Mouse (Mus musculus): ENCODE data around the gene Rapgef4.

Rapgef4 gene

GRCm38 (mm10) chr2:72082846-72083245 is 101.8 kb downstream of the Rapgef4 start:
- no peak for DNase-seq

DNA sequence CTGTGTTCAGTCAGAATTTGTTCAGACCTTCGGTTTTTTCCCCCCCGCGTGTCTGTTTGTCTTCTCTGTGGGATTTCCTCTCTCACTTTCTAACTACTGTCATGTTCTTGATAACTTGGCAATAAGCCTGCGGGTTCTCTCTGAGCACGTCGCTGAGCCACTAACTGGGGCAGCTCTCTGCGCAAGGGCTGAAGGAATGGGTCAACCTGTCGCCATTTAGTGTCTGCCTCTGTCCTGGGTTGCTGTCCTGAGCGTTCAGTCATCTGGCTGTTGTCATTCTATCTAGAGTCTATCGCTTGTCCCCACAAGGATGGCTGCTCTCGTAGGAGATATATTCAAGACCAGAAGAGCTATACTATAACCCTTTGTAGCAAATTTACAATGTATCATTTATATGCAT is 107.8 kb downstream of the Rapgef4 start:
- DNase-seq = peak; percentile 41

- no peak for DNase-seq
Observed at GRCm38 (mm10) chr2:72090061-72090460, 109.0 kb downstream of the Rapgef4 start.

DNA sequence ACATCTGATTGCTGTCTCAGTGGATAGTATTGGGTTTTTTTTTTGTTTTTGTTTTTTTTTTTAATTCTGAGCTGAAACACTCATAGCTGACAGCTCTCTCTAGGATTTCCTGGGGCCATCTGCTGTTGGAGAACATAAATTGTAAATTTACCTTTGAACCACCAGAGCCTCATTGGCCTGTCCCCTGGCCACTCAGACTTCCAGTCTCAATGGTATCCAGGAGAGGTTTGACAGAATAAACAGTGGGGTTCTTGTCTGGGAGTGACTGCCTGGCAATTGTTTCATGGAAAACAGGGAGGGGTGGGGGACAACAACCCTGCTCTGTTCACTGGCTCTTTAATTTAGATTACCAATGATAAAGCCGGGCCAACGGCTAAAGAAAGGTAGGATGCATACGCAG is 111.0 kb downstream of the Rapgef4 start:
- peak; percentile 48 for DNase-seq

- DNase-seq = no peak
Observed at GRCm38 (mm10) chr2:72093402-72094037, 112.5 kb downstream of the Rapgef4 start.

- DNase-seq = no peak
Observed at GRCm38 (mm10) chr2:72094038-72094437, 113.0 kb downstream of the Rapgef4 start.

DNA sequence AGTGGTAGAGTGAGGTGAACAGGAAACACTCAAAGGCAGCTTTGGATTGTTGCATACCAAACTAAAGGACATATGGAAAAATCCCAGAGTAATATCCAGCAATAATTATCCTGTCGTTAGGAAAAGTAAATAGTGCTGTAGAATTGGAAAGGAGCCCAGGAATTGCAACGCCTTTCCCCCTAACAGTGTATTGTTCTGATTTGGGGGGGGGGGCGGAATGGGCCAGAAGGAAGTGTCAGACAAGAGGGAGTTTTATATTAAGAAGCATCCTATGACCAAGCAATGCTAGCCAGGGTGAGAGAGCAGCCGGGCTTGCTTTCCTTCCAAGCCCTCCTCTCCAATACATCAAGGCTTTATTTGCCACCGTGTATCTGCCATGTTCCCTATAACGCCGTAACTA is 113.4 kb downstream of the Rapgef4 start:
- DNase-seq = no peak

GRCm38 (mm10) chr2:72095002-72095401 is 114.0 kb downstream of the Rapgef4 start:
- DNase-seq = no peak

DNA sequence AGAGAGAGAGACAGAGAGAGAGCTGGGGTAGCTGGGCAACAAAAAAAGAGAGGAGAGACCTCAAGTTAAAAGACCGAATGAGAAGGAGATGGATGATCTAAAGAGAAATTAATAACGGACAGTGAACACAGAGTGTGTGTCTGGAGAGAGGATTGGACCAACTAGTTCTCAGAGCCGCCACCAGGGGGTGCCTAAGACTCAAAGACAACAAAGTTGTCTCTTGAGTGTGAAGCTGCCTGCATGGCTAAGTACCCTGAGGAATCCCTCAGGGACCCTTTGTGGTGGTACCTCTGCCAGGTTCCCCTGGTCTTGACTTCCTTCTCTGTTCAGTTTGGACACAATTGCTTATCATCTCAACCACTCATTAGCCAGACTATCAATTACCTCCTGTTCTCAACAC is 115.3 kb downstream of the Rapgef4 start:
- DNase-seq = no peak

- DNase-seq = no peak
Observed at GRCm38 (mm10) chr2:72098366-72098765, 117.3 kb downstream of the Rapgef4 start.

DNA sequence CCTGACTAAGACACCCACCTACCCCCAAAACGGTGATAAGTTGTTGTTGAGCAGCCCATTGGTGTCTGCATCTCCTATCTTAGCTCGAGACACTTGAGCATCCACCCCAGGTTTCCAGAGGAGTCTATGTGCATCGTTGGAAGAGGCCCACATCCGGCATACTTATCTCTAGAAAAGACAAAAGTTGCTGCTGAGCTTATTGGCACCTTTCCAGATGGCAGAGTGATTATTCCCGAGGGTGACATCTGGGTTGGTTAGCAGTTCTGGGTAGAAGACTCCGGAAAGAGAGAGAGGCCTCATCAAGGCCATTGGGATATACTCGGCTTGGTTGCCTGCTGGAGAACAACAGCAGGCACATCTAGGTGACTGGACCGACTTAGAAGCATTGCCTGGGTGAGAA is 123.6 kb downstream of the Rapgef4 start:
- no peak for DNase-seq

DNA sequence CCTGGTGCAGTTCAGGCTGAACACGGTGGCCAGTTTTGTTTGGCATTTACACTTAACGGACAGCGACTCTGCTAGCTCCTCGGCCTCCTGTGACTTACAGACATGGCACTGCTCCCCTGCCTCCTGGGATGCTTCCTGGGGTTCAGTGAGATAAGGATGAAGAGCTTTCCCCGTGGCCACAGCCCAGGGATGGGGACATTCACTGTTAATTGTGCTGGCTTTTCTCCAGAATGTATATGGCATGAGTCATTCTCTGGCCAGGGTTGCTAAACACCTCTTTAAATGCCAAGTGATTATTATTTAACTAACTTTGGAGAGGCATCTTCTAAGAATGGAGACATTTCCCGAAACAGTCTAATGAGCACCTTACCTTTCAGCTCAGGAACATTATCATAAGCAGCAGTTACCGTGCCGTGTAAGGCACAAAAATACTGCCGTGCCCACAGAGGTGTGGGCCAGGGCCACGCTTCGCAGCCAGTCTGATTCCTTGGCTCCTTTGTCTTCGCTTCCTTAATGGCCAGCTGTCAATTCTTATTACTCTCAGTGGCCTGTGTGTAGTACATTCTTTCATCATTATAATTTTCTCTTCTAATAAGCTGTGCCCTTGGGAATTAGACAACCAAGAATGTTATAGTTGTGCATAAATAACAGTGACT is 126.6 kb downstream of the Rapgef4 start:
- peak; percentile 59 for DNase-seq

- no peak for DNase-seq
Observed at GRCm38 (mm10) chr2:72108448-72109312, 127.6 kb downstream of the Rapgef4 start.

DNA sequence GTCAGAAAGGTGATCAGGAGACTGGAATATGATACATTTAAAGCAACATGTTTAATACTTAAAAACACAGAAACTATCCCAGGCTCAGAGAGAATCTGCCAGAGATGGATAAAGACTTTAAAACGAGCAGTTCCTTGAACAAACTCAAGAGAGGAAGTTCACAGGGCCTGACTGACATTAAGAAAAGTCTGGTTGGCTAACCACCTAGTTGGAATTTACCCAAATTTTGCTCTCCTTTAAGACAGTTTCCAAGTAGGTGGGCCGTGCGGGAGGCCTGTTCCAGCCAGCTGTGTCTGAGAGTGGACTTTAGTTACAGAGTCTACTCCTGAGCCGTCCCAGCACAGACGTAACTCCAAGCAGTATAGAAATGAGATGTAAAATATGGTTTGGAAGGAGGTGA is 129.4 kb downstream of the Rapgef4 start:
- DNase-seq = no peak

- no peak for DNase-seq
Observed at GRCm38 (mm10) chr2:72113716-72114115, 132.7 kb downstream of the Rapgef4 start.

- DNase-seq = no peak
Observed at GRCm38 (mm10) chr2:72114148-72114559, 133.1 kb downstream of the Rapgef4 start.

DNA sequence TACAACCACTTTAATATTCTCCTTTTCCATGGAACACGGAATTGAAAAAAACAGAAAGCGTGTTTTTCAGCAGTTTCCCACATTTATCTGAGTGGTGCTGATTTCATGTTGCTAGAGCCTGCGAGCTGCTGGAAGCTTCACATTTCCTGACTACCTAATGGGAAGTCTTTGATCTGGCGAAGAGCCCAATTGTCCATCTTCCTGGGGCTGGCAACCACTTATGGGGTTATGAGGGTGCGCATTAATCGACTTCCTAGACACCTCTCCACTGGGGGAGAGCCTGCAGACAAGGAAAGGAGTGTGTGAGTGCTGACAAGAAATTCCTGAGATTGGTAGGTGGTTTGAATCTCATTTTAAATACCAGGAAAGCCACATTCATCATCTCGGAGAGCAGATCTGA is 135.1 kb downstream of the Rapgef4 start:
- DNase-seq = peak; percentile 62

- peak; percentile 77 for DNase-seq
Observed at GRCm38 (mm10) chr2:72116698-72117097, 135.7 kb downstream of the Rapgef4 start.

DNA sequence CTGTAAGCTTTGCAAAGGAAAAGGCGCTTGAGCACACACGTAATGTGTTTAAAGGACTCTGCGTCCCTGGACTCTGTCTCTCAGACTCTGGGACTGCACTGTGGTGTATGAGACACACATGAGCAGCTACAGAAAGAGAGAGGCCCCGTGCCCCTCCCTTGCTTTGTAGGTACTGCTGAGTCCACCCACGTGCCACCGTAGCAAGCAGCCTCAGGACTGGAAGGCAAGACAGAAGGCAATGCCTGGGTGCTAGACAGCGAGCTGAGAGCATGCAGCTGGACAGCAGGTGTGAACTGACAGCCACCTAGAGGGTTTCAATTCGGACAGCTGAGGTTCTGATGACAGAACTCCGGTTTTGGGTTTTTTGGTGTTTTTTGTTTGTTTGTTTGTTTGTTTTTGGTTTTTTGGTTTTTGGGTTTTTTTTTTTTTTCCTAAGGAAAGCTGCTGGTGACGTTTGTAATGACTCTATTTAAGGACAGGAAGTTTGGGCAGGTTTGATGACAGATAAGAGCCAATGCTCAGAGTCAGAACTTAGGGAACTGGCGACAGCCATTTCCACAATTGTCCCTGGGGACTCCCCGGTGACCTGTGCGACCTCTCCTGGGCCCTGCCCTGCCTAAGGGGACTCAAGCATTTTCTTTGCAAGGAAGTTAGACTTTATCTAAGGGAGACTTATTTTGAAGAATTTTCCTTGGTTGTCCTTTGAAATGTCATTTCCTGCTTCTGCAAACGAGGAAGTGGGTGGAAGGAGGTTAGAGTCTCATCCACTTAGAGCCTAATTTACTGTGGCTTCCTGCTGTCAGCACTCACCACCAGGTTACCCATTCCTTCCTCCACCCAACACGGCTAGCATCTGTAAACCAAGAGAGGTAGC is 136.3 kb downstream of the Rapgef4 start:
- DNase-seq = no peak

DNA sequence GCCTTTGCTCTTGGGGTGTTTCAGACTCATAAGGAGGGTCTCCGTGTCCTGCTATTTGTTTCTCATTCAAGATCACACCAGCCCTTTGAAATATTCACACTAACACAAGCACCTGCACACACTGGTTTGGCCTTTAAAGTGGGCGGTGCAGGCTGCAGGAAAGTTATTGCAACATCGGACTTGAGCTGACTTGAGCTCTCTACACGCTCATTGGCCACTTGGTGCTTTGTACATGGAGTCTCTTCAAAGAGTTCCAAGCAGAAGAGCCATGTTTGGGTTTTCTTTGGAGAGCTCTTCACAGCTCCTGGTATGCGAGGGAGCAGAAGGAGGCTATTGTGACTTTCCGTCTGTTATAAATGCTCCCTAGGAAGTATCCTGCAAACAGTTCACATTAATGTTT is 139.2 kb downstream of the Rapgef4 start:
- DNase-seq = no peak

GRCm38 (mm10) chr2:72122410-72123223 is 141.6 kb downstream of the Rapgef4 start:
- DNase-seq = no peak

DNA sequence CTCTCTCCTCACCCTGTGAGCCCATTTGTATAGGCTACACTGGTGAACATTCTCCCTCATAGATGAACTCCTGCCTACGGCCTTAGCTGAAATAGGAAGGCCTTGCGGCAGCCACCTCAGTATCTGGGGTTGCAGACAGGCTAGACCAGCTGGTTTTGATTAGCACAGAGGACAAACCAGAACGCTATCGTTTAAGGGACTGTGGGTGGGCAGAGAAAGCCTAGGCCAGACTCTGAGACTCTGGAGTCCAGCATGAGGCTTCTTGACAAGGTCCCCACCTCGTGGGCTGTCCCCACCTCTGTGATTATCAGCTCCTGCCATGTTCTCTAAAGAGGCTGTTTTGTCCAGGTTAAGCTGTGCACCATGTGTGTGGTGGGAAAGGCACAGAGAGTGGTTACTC is 142.8 kb downstream of the Rapgef4 start:
- DNase-seq = no peak
